Comparison of ENCODE assay signal across 8 mouse cellular contexts in genomic region chr19:44882552-44883024, GRCm38 (mm10). TPM values are rescaled to one million over a fixed set of nuclear protein-coding genes. Genes with fewer than 3 reads are reported as not detected.
DNase-seq lines count a peak whose midpoint lies in the region; ATAC-seq lines count a peak whose summit lies in the region.

No protein-coding gene starts in this region.

- intact Hi-C loops in heart, postnatal 10 days (cut with DNase I) = no loop called here

- peak overlapping the region; percentile 37 for H3K9ac ChIP-seq in embryonic facial prominence, embryonic 15.5 days
- H3K9ac ChIP-seq in neural tube, embryonic 11.5 days (ENCODE audit: low read length) = peak overlapping the region; percentile 55

- peak overlapping the region; percentile 38 for H3K4me3 ChIP-seq in embryonic facial prominence, embryonic 15.5 days (replicated peaks)
- H3K4me3 ChIP-seq in neural tube, embryonic 11.5 days (ENCODE audit: low read depth, low read length) = peak overlapping the region; percentile 24

- peak overlapping the region; percentile 59 for H3K4me2 ChIP-seq in embryonic facial prominence, embryonic 15.5 days (replicated peaks)
- H3K4me2 ChIP-seq in neural tube, embryonic 11.5 days (ENCODE audit: low read depth) = peak overlapping the region; percentile 63

- H3K36me3 ChIP-seq in embryonic facial prominence, embryonic 15.5 days = no peaks in the 10 kb centered on the region
- H3K36me3 ChIP-seq in neural tube, embryonic 11.5 days (ENCODE audit: control insufficient read depth, insufficient read depth, low read length) = no peaks in the 10 kb centered on the region

- 0 out of 2 replicates have a peak, but pooled peaks have one; percentile 63 for ATAC-seq in embryonic facial prominence, embryonic 15.5 days (ENCODE audit: insufficient number of reproducible peaks, low FRiP score, low TSS enrichment, low read depth)
- ATAC-seq in neural tube, embryonic 11.5 days (ENCODE audit: insufficient read depth, low FRiP score, low TSS enrichment) = no peak
- no peak for ATAC-seq in monocyte, adult 5-6 weeks (replicated peaks; ENCODE audit: insufficient number of reproducible peaks, low FRiP score, low TSS enrichment, poor library complexity, severe bottlenecking)

- H3K9me3 ChIP-seq in embryonic facial prominence, embryonic 15.5 days (replicated peaks) = no peaks in the 10 kb centered on the region
- H3K9me3 ChIP-seq in neural tube, embryonic 11.5 days (ENCODE audit: control insufficient read depth, low read length) = no peaks in the 10 kb centered on the region

- H3K4me1 ChIP-seq in embryonic facial prominence, embryonic 15.5 days = peaks cover 10% of the 10 kb centered on the region
- peaks cover 9% of the 10 kb centered on the region for H3K4me1 ChIP-seq in neural tube, embryonic 11.5 days (ENCODE audit: control insufficient read depth, insufficient read depth, low read length)

- H3K27me3 ChIP-seq in embryonic facial prominence, embryonic 15.5 days = peaks cover 61% of the 10 kb centered on the region
- peaks cover 9% of the 10 kb centered on the region; the same call in 1 of the 2 replicates for H3K27me3 ChIP-seq in neural tube, embryonic 11.5 days (ENCODE audit: control insufficient read depth, insufficient read depth, low read length)

- 0 out of 2 replicates have a peak overlapping the region, but pooled peaks have one; percentile 17 for H3K27ac ChIP-seq in embryonic facial prominence, embryonic 15.5 days (replicated peaks)
- H3K27ac ChIP-seq in neural tube, embryonic 11.5 days (ENCODE audit: low read depth, low read length) = no peak overlapping the region; the same call in 1 of the 2 replicates

- 1% methylated on average over 31 of the region's 31 CpGs for WGBS in embryonic facial prominence, embryonic 15.5 days
- WGBS in neural tube, embryonic 11.5 days = 1% methylated on average over 31 of the region's 31 CpGs

- peak; percentile 39 for DNase-seq in right cerebral cortex, postnatal 4 days
- no peak for DNase-seq in right cerebral cortex, postnatal 36 days (ENCODE audit: low spot score in 2 of 2)
- DNase-seq in heart, postnatal 10 days = peak; percentile 74 to 77
- peak; percentile 46 to 49 for DNase-seq in kidney, postnatal 36 days
- DNase-seq in neural tube, embryonic 11.5 days (ENCODE audit: low spot score) = peak; percentile 58
- no peak for DNase-seq in frontal cortex, adult 2 months (ENCODE audit: extremely low spot score in 1 of 2, low spot score in 1 of 2)

RNA-seq across cellular contexts. Expression of gene Slf2, which starts 48.4 kb away (rescaled TPM):
- 27.1 and 32.3 TPM in 2 replicates for polyA plus RNA-seq in embryonic facial prominence, embryonic 15.5 days (2015; fragmentation: Nextera tagmentation; extraction: Ambion mirVana)
- total RNA-seq in heart, postnatal 10 days (2021) = 10 to 100 TPM; 27.5 to 37.0 TPM
- 46.4 and 53.6 TPM in 2 replicates for polyA plus RNA-seq in neural tube, embryonic 11.5 days (2014; fragmentation: Nextera tagmentation; extraction: Ambion mirVana)
- 49.9 to 61.5 TPM (median 58.2 TPM) in 3 replicates for total RNA-seq in monocyte, adult 5-6 weeks (2017)
- polyA plus RNA-seq in frontal cortex, adult 2 months (2012; rRNA removed) = 39.7 and 46.4 TPM in 2 replicates

Comparison
In these comparisons a context has a peak if more than half of its experiments do, and no peak if none do; other contexts are left out.
1. DNase-seq: peak in right cerebral cortex, postnatal 4 days (single experiment), heart, postnatal 10 days (2 of 2), kidney, postnatal 36 days (2 of 2) and neural tube, embryonic 11.5 days (single experiment); none in right cerebral cortex, postnatal 36 days (0 of 2) and frontal cortex, adult 2 months (0 of 2).